Mouse (Mus musculus) left cerebral cortex, postnatal 4 days (tissue): Measurements from ENCODE around the gene Calcoco2. TPM values are rescaled to one million over a fixed set of nuclear protein-coding genes. Genes with fewer than 3 reads are reported as not detected.

Experiments used
- total RNA-seq, 2 experiments: library from RNA; stranded (reverse); gene quantifications; 2 replicates each; pipeline ENCODE4 v1.2.3; 2021

The Calcoco2 gene
- total RNA-seq, 2 experiments from 2014 or later: not detected

Other genes starting within 250 kb of the Calcoco2 start
- gene B4galnt2, start 197.1 kb downstream of the Calcoco2 start, total RNA-seq: not detected
- 1 to 10 TPM; 2.6 to 3.5 TPM for gene Igf2bp1, start 106.0 kb downstream of the Calcoco2 start, total RNA-seq
- gene Gip, start 87.4 kb downstream of the Calcoco2 start, total RNA-seq: not detected
- gene Snf8, start 77.1 kb downstream of the Calcoco2 start, total RNA-seq: 10 to 100 TPM; 88.0 to 94.0 TPM
- gene Ube2z, start 46.6 kb downstream of the Calcoco2 start, total RNA-seq: 10 to 100 TPM; 68.1 to 72.8 TPM
- gene Atp5g1, start 36.3 kb downstream of the Calcoco2 start, total RNA-seq: 100 to 1,000 TPM; 349 to 390 TPM
- gene Ttll6, start 21.8 kb upstream of the Calcoco2 start, total RNA-seq: under 1 TPM; 0.28 to 0.32 TPM
- gene Hoxb13, start 82.4 kb upstream of the Calcoco2 start, total RNA-seq: not detected
- not detected for gene Hoxb9, start 159.5 kb upstream of the Calcoco2 start, total RNA-seq
- not detected for gene Hoxb8, start 169.9 kb upstream of the Calcoco2 start, total RNA-seq
- not detected for gene Hoxb7, start 174.7 kb upstream of the Calcoco2 start, total RNA-seq
- gene Hoxb6, start 180.5 kb upstream of the Calcoco2 start, total RNA-seq: not detected
- not detected for gene Hoxb5, start 191.4 kb upstream of the Calcoco2 start, total RNA-seq
- not detected for gene Hoxb4, start 206.3 kb upstream of the Calcoco2 start, total RNA-seq
- gene Hoxb3, start 211.4 kb upstream of the Calcoco2 start, total RNA-seq: not detected
- not detected for gene Hoxb2, start 238.6 kb upstream of the Calcoco2 start, total RNA-seq